Mouse (Mus musculus) T-helper 2 cell (primary cell): ENCODE measurements around the gene Sall2.
"Not testable (repeated sequence)": the region's sequence is repeated elsewhere in the genome, so short reads cannot be mapped to it uniquely, and the experiment has no call there.

Experiments
- in situ Hi-C: fragments of 300-600 bp; cut with MboI, MseI; formaldehyde crosslinking; loops from one replicate; pipeline ENCODE4 v1.15.1; 2025; ENCODE audit warnings: high pct_unique_total_duplicates

The Sall2 gene

GRCm38 (mm10) chr14:52303517-52303916 lies 25.0 kb downstream of the Sall2 start:
- in situ Hi-C loops, result not testable (repeated sequence)

DNA sequence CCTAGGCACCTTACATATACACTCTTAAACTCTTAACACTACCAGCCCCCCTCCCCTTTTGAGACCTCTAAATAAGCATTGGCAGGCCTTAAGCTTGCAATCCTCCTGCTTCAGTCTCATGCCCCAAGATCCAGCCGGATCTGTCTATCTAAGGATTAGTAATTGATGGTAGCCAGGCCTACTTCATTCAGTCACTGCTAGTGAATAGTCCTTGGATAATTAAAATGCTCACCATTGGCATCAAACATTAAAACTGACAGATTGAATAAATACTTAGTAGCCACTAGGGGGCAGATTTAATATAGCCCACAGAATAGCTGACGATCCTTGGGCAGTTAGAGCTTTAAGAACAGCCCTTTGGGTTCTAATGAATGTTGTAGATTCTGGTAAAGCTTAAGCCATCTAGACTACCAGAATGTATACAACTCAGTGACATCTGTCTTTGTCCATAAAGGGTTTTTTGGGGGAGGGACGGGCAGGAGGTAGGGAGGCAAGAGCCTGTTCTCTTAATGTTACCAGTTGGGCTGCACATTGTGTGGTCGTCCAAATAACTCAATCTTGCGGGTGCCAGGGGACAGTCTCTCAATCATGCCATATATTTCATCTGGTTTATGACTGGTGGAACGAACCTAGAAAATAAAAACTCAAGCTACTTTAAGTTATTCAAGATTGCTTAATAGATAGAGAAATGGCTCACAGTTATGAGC lies 32.9 kb downstream of the Sall2 start:
- in situ Hi-C loops, result no loop called here

- in situ Hi-C loops, result no loop called here
Observed at GRCm38 (mm10) chr14:52284191-52284590, 44.4 kb downstream of the Sall2 start.

DNA sequence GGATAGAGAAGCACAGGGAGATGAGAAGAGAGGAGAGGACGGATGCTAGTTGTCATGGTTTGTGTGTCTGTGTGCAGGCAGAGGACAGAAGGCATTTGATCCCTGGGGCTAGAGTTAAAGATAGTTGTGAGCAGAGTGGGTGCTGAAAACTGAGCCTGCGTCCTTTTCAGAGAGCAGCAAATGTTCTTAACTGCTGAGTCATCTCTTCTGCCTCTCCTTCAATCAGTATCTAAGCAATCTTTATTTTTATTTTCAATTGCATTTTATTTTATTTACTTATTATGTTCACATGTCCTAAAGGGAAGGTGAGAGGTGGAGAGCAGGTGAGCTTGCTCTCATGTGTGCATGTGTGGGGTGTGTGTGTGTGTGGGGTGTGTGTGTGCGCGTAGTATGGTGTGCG lies 44.9 kb downstream of the Sall2 start:
- in situ Hi-C loops, result no loop called here

DNA sequence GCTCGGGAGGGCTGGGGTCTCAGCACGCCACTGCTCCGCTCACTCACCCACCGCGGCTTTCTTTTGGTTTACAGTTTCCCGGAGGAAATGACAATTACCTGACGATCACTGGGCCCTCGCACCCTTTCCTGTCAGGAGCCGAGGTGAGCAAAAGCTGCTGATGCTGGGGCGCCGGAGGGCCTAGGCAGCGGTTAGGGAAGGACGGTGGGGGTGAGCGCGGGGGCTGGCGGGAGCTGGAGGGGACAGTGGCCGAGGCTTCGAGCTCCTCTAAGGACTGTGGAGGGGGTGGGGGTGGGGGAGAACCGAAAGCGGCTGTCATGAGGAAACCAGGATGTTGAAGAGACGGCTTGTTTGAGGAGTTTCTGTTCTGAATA lies 48.8 kb downstream of the Sall2 start:
- in situ Hi-C loops, result no loop called here

DNA sequence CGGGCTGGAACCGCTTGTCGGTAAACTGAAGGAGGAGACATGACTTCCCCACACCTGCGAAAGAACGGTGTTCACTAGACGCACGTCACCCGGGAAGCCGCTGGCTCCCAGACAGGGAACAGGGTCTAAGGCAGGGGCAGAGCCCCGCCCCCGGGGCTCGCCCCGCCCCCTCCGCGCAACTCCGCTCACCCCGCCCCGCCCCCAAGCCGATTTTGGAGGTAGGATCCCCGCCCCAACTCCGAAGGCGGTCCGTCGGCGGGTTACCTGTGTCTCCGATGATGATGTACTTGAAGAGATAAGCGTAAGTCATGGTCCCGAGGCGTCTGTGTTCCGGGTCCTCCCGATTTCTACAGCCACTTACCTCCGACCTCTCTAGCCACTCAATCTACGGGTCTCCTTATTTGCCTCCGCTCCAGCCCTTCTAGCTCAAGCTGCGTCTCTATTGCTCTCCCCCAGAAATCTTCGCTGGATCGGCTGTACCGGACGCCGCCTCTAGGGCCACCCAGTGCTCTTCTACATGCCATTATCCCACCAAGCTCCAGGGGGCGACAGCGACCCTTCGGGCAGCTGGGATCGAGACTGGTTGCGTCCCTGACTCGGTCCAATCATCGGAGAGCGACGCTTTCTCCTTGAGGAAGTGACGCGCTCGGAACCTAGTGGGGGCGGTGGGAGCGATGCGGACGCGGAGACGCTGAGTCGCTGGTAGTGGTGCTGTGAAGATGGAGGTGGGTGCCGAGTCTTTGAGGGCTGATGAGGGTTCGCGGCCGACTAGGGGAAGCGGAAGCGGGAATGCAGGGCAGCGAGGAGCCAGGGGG lies 49.4 kb downstream of the Sall2 start, which contains the start of the genes Tox4 and Rab2b:
TSS of gene Tox4 (plus strand) at position 215 of the 815 bp plus-strand sequence.
TSS of gene Rab2b (minus strand) at position 614 of the 815 bp plus-strand sequence.
- in situ Hi-C loops, result no loop called here

DNA sequence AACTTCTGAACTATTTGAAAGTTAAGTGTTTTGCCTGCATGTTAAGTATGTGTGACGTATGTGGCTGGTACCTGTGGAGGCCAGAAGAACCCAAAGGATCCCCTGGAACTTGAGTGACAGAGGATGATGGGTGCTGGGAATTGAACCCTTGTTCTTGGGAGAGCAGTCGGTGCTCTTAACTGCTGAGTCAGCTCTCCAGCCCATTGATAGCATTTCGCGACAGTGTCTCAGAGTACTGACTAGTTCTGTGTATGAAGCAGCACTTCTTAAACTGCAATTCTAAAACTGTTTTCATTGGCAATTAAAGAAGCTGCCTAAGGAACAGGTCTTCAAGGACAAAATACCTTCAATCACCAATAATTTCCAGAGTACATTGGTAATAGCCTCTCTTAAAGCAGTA lies 51.4 kb downstream of the Sall2 start:
- in situ Hi-C loops, result no loop called here

GRCm38 (mm10) chr14:52272781-52273180 lies 55.8 kb downstream of the Sall2 start:
- in situ Hi-C loops, result no loop called here
